Mouse (Mus musculus) intestine, embryonic 15.5 days (tissue): ENCODE measurements around the gene Armt1. TPM values are rescaled to one million over a fixed set of nuclear protein-coding genes. Genes with fewer than 3 reads are reported as not detected.

ENCODE experiments used
- ATAC-seq: fragments of 200-750 bp; cut with Nextera tagmentation; 2 replicates; pipeline ENCODE4 v1.8.0; 2017; ENCODE audit warnings: moderate TSS enrichment, moderate library complexity
- H3K27ac ChIP-seq: fragments of 300-500 bp; sonication (generic); 2 replicates; pipeline ENCODE4 v1.5.1; 2015; ENCODE audit warnings: mild to moderate bottlenecking, inconsistent platforms
- H3K27me3 ChIP-seq: fragments of 300-500 bp; sonication (generic); replicated peaks from 2 replicates; pipeline ENCODE4 v1.6.1; 2015; ENCODE audit warnings: inconsistent platforms
- H3K36me3 ChIP-seq: fragments of 300-500 bp; sonication (generic); 2 replicates; pipeline ENCODE4 v1.6.1; 2015; ENCODE audit warnings: inconsistent platforms
- H3K4me1 ChIP-seq: fragments of 300-500 bp; sonication (generic); replicated peaks from 2 replicates; pipeline ENCODE4 v1.6.1; 2015; ENCODE audit warnings: inconsistent platforms
- H3K4me2 ChIP-seq: fragments of 300-500 bp; sonication (generic); replicated peaks from 2 replicates; pipeline ENCODE4 v1.6.1; 2015; ENCODE audit warnings: mild to moderate bottlenecking, inconsistent platforms
- H3K4me3 ChIP-seq: fragments of 300-500 bp; sonication (generic); replicated peaks from 2 replicates; pipeline ENCODE4 v1.5.1; 2015; ENCODE audit warnings: inconsistent platforms
- H3K9ac ChIP-seq: fragments of 300-500 bp; sonication (generic); 2 replicates; pipeline ENCODE4 v1.6.1; 2015; ENCODE audit warnings: inconsistent platforms
- H3K9me3 ChIP-seq: fragments of 300-500 bp; sonication (generic); 2 replicates; pipeline ENCODE4 v1.6.1; 2016; ENCODE audit warnings: inconsistent platforms
- WGBS: fragments of 180-500 bp; shearing (Covaris S2); methylation state at CpG from one replicate; pipeline ENCODE4 v1.1.7; 2015; 5-methylcytosine and 5-hydroxymethylcytosine counted together
- polyA plus RNA-seq: library from polyadenylated mRNA; unstranded; fragments of >200 nt; fragmentation: Nextera tagmentation; extraction: Ambion mirVana; gene quantifications from 2 replicates; pipeline ENCODE4 v1.2.1, GENCODE M21; 2015

Armt1 gene
- polyA plus RNA-seq, 1 experiment from 2014 or later: 16.4 TPM

- H3K36me3 ChIP-seq: no peaks in the 10 kb centered on the region
- ATAC-seq: no peak
- H3K27ac ChIP-seq: no peak overlapping the region
- H3K9ac ChIP-seq: no peak overlapping the region
- H3K4me3 ChIP-seq: no peak overlapping the region
- 98% methylated on average over 2 of the region's 2 CpGs for WGBS
- no peak overlapping the region for H3K4me2 ChIP-seq
- H3K4me1 ChIP-seq: no peaks in the 10 kb centered on the region
- H3K9me3 ChIP-seq: no peaks in the 10 kb centered on the region
- H3K27me3 ChIP-seq: no peaks in the 10 kb centered on the region
These were observed 27.9 kb downstream of the Armt1 start for GRCm38 (mm10) chr10:4460201-4460600.

DNA sequence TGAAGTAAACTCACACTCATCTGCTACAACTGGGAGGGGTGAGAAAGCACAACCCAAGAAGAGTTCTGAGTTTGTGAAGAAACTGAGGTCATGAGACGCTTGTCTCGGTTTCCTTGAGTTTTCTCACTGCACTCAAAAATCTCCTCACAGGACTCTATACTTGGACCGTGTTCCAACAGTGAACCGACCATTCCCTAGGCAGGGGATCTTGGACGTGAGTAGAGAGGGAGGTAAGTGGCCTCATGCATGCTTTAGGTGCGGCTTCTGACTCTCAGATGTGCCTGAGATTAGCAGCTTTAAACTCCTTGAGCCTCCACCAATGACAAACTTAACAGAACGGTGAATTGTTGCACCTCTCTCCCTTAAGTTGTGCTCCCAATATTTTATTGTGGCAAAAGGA is 33.5 kb downstream of the Armt1 start:
- no peak for ATAC-seq
- no peaks in the 10 kb centered on the region for H3K27me3 ChIP-seq
- H3K9me3 ChIP-seq: no peaks in the 10 kb centered on the region
- H3K27ac ChIP-seq: no peak overlapping the region
- WGBS: 71% methylated on average over 7 of the region's 7 CpGs
- no peak overlapping the region for H3K4me2 ChIP-seq
- H3K36me3 ChIP-seq: no peaks in the 10 kb centered on the region
- no peaks in the 10 kb centered on the region for H3K4me1 ChIP-seq
- H3K9ac ChIP-seq: no peak overlapping the region
- H3K4me3 ChIP-seq: no peak overlapping the region

GRCm38 (mm10) chr10:4469406-4469805 is 37.1 kb downstream of the Armt1 start:
- no peaks in the 10 kb centered on the region for H3K36me3 ChIP-seq
- 0 out of 2 replicates have a peak, but pooled peaks cover 3% of the 10 kb centered on the region for H3K4me1 ChIP-seq
- no peak overlapping the region for H3K27ac ChIP-seq
- H3K4me3 ChIP-seq: no peak overlapping the region
- WGBS: 79% methylated on average over 3 of the region's 3 CpGs
- no peaks in the 10 kb centered on the region for H3K9me3 ChIP-seq
- H3K27me3 ChIP-seq: no peaks in the 10 kb centered on the region
- ATAC-seq: no peak
- H3K9ac ChIP-seq: no peak overlapping the region
- no peak overlapping the region for H3K4me2 ChIP-seq

GRCm38 (mm10) chr10:4473591-4473993 is 41.3 kb downstream of the Armt1 start:
- no peaks in the 10 kb centered on the region for H3K27me3 ChIP-seq
- no peak overlapping the region for H3K27ac ChIP-seq
- H3K9ac ChIP-seq: no peak overlapping the region
- H3K4me1 ChIP-seq: 0 out of 2 replicates have a peak, but pooled peaks cover 3% of the 10 kb centered on the region
- no peak overlapping the region for H3K4me3 ChIP-seq
- peak; percentile 47; the same call in 1 of the 2 replicates for ATAC-seq
- H3K9me3 ChIP-seq: no peaks in the 10 kb centered on the region
- 0 out of 2 replicates have a peak overlapping the region, but pooled peaks have one; percentile 5 for H3K4me2 ChIP-seq
- 63% methylated on average over 11 of the region's 11 CpGs for WGBS
- H3K36me3 ChIP-seq: no peaks in the 10 kb centered on the region

- WGBS: 75% methylated on average over 3 of the region's 3 CpGs
- H3K27ac ChIP-seq: no peak overlapping the region
- no peak overlapping the region for H3K4me2 ChIP-seq
- no peaks in the 10 kb centered on the region for H3K36me3 ChIP-seq
- ATAC-seq: no peak
- no peaks in the 10 kb centered on the region for H3K9me3 ChIP-seq
- no peaks in the 10 kb centered on the region for H3K27me3 ChIP-seq
- H3K4me3 ChIP-seq: no peak overlapping the region
- 0 out of 2 replicates have a peak, but pooled peaks cover 3% of the 10 kb centered on the region for H3K4me1 ChIP-seq
- H3K9ac ChIP-seq: no peak overlapping the region
These were observed 43.2 kb downstream of the Armt1 start for GRCm38 (mm10) chr10:4475431-4475830.

DNA sequence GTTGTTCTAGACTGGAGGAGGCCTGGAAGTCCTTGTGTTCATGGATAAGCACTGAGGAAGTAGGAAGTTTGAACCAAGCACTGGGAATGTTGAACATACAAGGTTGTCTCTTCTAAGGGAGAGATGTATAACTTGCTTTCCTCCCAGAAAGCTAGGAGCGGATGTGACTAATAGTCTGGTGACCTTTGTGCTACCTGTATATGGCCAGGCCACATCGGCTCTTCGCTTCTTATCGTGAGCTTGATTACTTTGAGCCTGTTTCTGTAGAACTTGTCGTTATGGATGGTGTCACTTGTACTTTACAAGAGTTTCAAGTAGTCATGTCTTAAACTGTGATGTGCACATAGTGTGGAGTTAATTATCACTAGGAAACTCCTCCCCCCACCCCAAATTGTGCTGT is 44.3 kb downstream of the Armt1 start:
- H3K36me3 ChIP-seq: no peaks in the 10 kb centered on the region
- no peak overlapping the region for H3K27ac ChIP-seq
- H3K4me1 ChIP-seq: 0 out of 2 replicates have a peak, but pooled peaks cover 3% of the 10 kb centered on the region
- H3K4me3 ChIP-seq: no peak overlapping the region
- H3K9me3 ChIP-seq: no peaks in the 10 kb centered on the region
- no peaks in the 10 kb centered on the region for H3K27me3 ChIP-seq
- ATAC-seq: peak; percentile 55
- H3K4me2 ChIP-seq: no peak overlapping the region
- H3K9ac ChIP-seq: no peak overlapping the region
- WGBS: 83% methylated on average over 5 of the region's 5 CpGs

DNA sequence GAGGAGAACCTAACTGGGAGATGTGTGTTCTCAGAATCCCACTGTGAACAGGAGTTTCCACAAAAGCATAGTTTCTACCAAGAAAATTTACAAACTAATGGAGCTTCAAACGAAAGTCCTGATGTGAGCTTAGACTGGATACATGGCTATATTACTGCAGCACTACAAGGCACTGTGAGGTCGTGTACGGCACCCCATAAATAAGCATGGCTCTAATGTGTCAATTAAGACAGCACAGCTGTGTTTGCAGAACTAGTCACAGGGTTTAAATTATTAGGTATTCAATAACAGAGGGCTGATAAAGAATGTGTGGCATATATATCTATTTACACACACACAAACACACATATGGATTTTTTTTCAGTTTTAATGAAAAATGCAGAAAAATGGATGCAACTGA is 48.7 kb downstream of the Armt1 start:
- WGBS: 68% methylated on average over 3 of the region's 3 CpGs
- Histone ChIP-seq H3K4me1 (no peaks in the 10 kb centered on the region), H3K4me2 (no peak overlapping the region), H3K9ac (no peak overlapping the region), H3K4me3 (no peak overlapping the region), H3K36me3 (no peaks in the 10 kb centered on the region), H3K27ac (no peak overlapping the region), H3K9me3 (no peaks in the 10 kb centered on the region), H3K27me3 (no peaks in the 10 kb centered on the region)
- ATAC-seq: no peak

GRCm38 (mm10) chr10:4481695-4482094 is 49.4 kb downstream of the Armt1 start:
- 86% methylated on average over 8 of the region's 8 CpGs for WGBS
- ATAC-seq: no peak

DNA sequence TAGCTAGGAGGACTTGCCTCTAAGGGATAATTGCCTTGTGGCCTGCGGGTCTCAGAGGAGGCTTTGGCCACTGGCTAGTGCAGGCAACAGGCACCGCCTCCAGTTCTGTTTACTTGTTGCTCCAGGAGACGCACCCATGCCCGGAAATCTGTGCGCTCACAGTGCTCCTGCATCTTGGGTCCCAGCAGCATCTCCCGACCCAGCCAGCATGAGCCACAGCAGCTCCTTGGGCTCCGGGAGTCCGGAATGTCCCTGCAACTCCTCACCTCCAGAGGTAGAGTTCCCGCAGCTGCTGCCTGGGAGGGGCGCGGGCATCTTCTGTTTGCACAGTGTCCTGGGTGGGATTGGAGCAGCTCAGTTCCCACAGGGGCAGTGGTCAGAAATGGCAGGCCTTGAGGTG is 50.1 kb downstream of the Armt1 start, which contains the start of gene Ccdc170:
Gene Ccdc170, plus strand, starts transcription at position 148 of the 400 bp plus-strand sequence.
- Histone ChIP-seq H3K27me3 (no peaks in the 10 kb centered on the region), H3K36me3 (no peaks in the 10 kb centered on the region), H3K9ac (no peak within 1 kb of the TSS), H3K9me3 (no peaks in the 10 kb centered on the region), H3K4me3 (no peak within 1 kb of the TSS), H3K4me2 (no peak within 1 kb of the TSS), H3K4me1 (no peaks in the 10 kb centered on the region), H3K27ac (no peak within 1 kb of the TSS)
- ATAC-seq: no peak; the same call in 1 of the 2 replicates
- WGBS: 40% methylated on average over 11 of the region's 11 CpGs

More at GRCm38 (mm10) chr10:4481695-4482094, 49.4 kb downstream of the Armt1 start:
- no peak overlapping the region for H3K4me2 ChIP-seq
- H3K36me3 ChIP-seq: no peaks in the 10 kb centered on the region
- H3K4me1 ChIP-seq: no peaks in the 10 kb centered on the region
- no peak overlapping the region for H3K9ac ChIP-seq
- H3K9me3 ChIP-seq: no peaks in the 10 kb centered on the region
- no peak overlapping the region for H3K27ac ChIP-seq
- no peaks in the 10 kb centered on the region for H3K27me3 ChIP-seq
- H3K4me3 ChIP-seq: no peak overlapping the region

DNA sequence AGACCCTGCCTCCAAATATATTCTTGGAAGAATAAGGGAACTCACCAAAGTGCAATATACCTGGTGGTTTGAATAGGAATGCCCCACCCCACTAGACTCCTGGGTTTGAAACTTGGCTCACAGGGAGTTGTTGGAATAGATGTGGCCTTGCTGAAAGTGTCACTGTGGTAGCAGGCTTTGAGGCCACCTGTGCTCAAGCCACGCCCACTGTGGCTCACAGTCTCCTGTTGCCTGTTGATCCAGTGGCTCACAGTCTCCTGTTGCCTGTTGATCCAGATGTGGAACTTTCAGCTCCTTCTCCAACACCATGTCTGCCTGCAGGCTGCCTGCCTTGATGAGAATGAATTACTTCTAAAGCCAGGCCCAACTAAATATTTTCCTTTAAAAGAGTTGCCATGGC is 51.6 kb downstream of the Armt1 start:
- WGBS: 93% methylated on average over 1 of the region's 1 CpGs
- Histone ChIP-seq H3K9ac (no peak overlapping the region), H3K4me3 (no peak overlapping the region), H3K4me2 (no peak overlapping the region), H3K27me3 (no peaks in the 10 kb centered on the region), H3K27ac (no peak overlapping the region), H3K36me3 (no peaks in the 10 kb centered on the region), H3K9me3 (no peaks in the 10 kb centered on the region), H3K4me1 (no peaks in the 10 kb centered on the region)
- ATAC-seq: no peak

- no peak for ATAC-seq
- Histone ChIP-seq H3K4me3 (no peak overlapping the region), H3K27ac (no peak overlapping the region), H3K4me2 (no peak overlapping the region), H3K4me1 (no peaks in the 10 kb centered on the region), H3K9me3 (no peaks in the 10 kb centered on the region), H3K36me3 (no peaks in the 10 kb centered on the region), H3K9ac (no peak overlapping the region), H3K27me3 (no peaks in the 10 kb centered on the region)
- 71% methylated on average over 9 of the region's 9 CpGs for WGBS
These were observed 52.7 kb downstream of the Armt1 start for GRCm38 (mm10) chr10:4484986-4485385.

DNA sequence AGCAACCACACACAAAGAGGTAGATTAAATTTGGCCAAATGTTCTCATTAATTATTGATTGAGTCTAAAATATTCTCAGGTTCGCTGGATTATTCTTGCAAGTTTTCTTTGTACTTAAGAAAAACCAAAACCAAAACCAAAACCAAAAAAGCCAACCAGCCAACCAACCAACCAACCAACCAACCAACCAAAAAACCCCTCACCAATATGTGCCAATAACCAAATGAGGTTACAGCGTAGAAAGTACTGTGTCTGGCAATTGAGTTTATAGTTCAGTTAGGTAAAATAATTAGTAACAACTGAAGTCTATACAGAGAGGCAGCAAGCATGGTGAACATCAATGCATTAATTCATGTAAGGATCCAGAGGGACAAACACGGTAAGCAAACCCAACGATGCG is 57.6 kb downstream of the Armt1 start:
- WGBS: 79% methylated on average over 5 of the region's 5 CpGs

GRCm38 (mm10) chr10:4491281-4491680 is 59.0 kb downstream of the Armt1 start:
- ATAC-seq: peak; percentile 65
- WGBS: 38% methylated on average over 2 of the region's 3 CpGs

More for the DNA sequence above, 57.6 kb downstream of the Armt1 start:
- Histone ChIP-seq H3K9ac (no peak overlapping the region), H3K4me3 (no peak overlapping the region), H3K27me3 (no peaks in the 10 kb centered on the region), H3K9me3 (no peaks in the 10 kb centered on the region), H3K27ac (no peak overlapping the region), H3K4me1 (no peaks in the 10 kb centered on the region), H3K36me3 (no peaks in the 10 kb centered on the region), H3K4me2 (no peak overlapping the region)
- ATAC-seq: no peak

More at GRCm38 (mm10) chr10:4491281-4491680, 59.0 kb downstream of the Armt1 start:
- Histone ChIP-seq H3K27ac (no peak overlapping the region), H3K36me3 (no peaks in the 10 kb centered on the region), H3K4me2 (no peak overlapping the region), H3K9me3 (no peaks in the 10 kb centered on the region), H3K9ac (no peak overlapping the region), H3K27me3 (no peaks in the 10 kb centered on the region), H3K4me1 (no peaks in the 10 kb centered on the region), H3K4me3 (no peak overlapping the region)
